Mouse (Mus musculus) macrophage (primary cell): Measurements from ENCODE around the gene 4930444G20Rik. TPM values are rescaled to one million over a fixed set of nuclear protein-coding genes. Genes with fewer than 3 reads are reported as not detected.
"Not testable (repeated sequence)": the region's sequence is repeated elsewhere in the genome, so short reads cannot be mapped to it uniquely, and the experiment has no call there.

Experiments
- H3K27ac ChIP-seq: fragments of 350-480 bp; formaldehyde crosslinking; 2 replicates; pipeline ENCODE4 v1.9.0; 2021
- H3K36me3 ChIP-seq: fragments of 350-480 bp; formaldehyde crosslinking; 2 replicates; pipeline ENCODE4 v1.9.0; 2021; ENCODE audit errors: inconsistent target
- H3K4me3 ChIP-seq: fragments of 350-480 bp; formaldehyde crosslinking; 2 replicates; pipeline ENCODE4 v1.9.0; 2021; ENCODE audit errors: inconsistent target
- H3K79me2 ChIP-seq: fragments of 350-480 bp; formaldehyde crosslinking; 2 replicates; pipeline ENCODE4 v1.9.0; 2021; ENCODE audit errors: inconsistent target
- WGBS: methylation state at CpG from one replicate; pipeline ENCODE4 v1.1.7; 2026; ENCODE audit warnings: inconsistent platforms; ENCODE audit not compliant: missing documents; 5-methylcytosine and 5-hydroxymethylcytosine counted together
- polyA plus RNA-seq: library from polyadenylated mRNA; stranded (reverse); fragments of 250-400 nt; gene quantifications from 3 replicates; pipeline ENCODE4 v1.2.4, GENCODE M21; 2018; ENCODE audit warnings: inconsistent platforms
- total RNA-seq, 78 experiments: library from RNA; depleted of rRNA; stranded (reverse); fragments of 250-400 nt; gene quantifications; 1 replicate in 9 of 78; 2 replicates in 24 of 78; 3 replicates in 43 of 78; 4 replicates in 2 of 78; pipeline ENCODE4 v1.2.4; 2018; ENCODE audit warnings: inconsistent platforms in 56 of 78

Gene 4930444G20Rik
- total RNA-seq (2018; cell fraction: chromatin; rRNA removed) = not detected
- not detected for total RNA-seq (2018; cell fraction: cytosol; rRNA removed)
- not detected for total RNA-seq (2018; cell fraction: nucleus; rRNA removed)
- not detected in 3 replicates for polyA plus RNA-seq

- WGBS = 95% methylated on average over 6 of the region's 7 CpGs
- not testable (repeated sequence) for H3K79me2 ChIP-seq, H3K36me3 ChIP-seq, H3K27ac ChIP-seq, H3K4me3 ChIP-seq
Measured at GRCm38 (mm10) chr10:22067979-22068378, at the start of gene 4930444G20Rik. Gene 4930444G20Rik (minus strand): TSS chr10:22068079.

GRCm38 (mm10) chr10:22074531-22074930 lies 6.7 kb upstream of the 4930444G20Rik start:
- no peaks in the 10 kb centered on the region for H3K79me2 ChIP-seq
- H3K27ac ChIP-seq = no peak overlapping the region
- 27% methylated on average over 2 of the region's 2 CpGs for WGBS
- H3K36me3 ChIP-seq = no peaks in the 10 kb centered on the region
- no peak overlapping the region for H3K4me3 ChIP-seq

GRCm38 (mm10) chr10:22072739-22073138 lies 4.9 kb upstream of the 4930444G20Rik start:
- Histone ChIP-seq H3K36me3 (no peaks in the 10 kb centered on the region), H3K4me3 (no peak overlapping the region), H3K79me2 (no peaks in the 10 kb centered on the region), H3K27ac (no peak overlapping the region)
- 96% methylated on average over 2 of the region's 2 CpGs for WGBS

DNA sequence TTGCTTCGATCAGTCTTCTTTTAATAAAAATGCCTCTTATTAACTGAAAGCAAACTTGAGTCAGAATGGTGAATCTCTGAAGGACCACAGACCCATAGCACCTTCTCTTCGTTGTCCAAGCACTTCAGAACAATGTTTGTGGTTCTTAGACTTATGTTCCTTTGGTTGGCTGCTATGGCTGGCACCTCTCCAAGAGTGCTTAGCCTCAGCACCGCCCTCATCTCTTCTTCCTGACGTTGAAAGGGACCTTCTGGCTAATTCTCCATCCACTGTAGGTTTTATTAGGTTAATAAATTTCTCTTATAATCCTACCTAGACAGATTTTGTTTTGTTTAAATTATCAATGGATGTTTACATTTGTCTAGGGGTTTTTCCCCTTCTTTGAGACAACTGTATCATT lies 2.7 kb upstream of the 4930444G20Rik start:
- 30% methylated on average over 4 of the region's 4 CpGs for WGBS
- H3K36me3 ChIP-seq = no peaks in the 10 kb centered on the region
- H3K4me3 ChIP-seq = no peak overlapping the region
- H3K27ac ChIP-seq = peak overlapping the region; percentile 73
- no peaks in the 10 kb centered on the region for H3K79me2 ChIP-seq

DNA sequence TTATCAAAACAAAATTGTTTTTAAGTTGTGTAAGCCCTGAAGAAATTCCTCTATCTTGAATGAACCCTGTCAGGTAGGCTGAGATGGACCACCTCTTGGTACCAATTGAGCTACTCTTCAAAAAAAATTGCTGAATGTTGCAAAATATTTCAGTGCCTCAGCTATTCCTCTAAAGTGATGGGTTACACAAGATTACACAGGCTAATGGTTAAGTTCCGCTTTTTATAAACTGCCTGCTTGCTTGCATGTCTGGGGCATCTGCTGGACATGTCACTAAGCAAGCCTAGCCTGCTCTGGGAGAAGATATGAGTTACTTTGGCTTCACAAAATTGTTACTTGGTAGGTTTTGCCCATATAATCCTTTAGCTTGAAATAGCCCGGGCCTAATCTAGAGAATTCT lies 2.3 kb upstream of the 4930444G20Rik start:
- Histone ChIP-seq H3K36me3 (no peaks in the 10 kb centered on the region), H3K4me3 (no peak overlapping the region), H3K79me2 (no peaks in the 10 kb centered on the region), H3K27ac (peak overlapping the region; percentile 73)
- 18% methylated on average over 2 of the region's 2 CpGs for WGBS

- 86% methylated on average over 2 of the region's 2 CpGs for WGBS
- peak overlapping the region; percentile 35; the same call in 1 of the 2 replicates for H3K27ac ChIP-seq
- no peaks in the 10 kb centered on the region for H3K79me2 ChIP-seq
- no peaks in the 10 kb centered on the region for H3K36me3 ChIP-seq
- H3K4me3 ChIP-seq = no peak overlapping the region
Measured at GRCm38 (mm10) chr10:22059415-22059814, 8.5 kb downstream of the 4930444G20Rik start.

- Histone ChIP-seq H3K79me2 (no peaks in the 10 kb centered on the region), H3K27ac (peak overlapping the region; percentile 35; the same call in 1 of the 2 replicates), H3K4me3 (peak overlapping the region; percentile 14; the same call in 1 of the 2 replicates), H3K36me3 (no peaks in the 10 kb centered on the region)
- 19% methylated on average over 12 of the region's 12 CpGs for WGBS
Measured at GRCm38 (mm10) chr10:22059026-22059325, 8.9 kb downstream of the 4930444G20Rik start.

GRCm38 (mm10) chr10:22058218-22059025 lies 9.5 kb downstream of the 4930444G20Rik start:
- Histone ChIP-seq H3K4me3 (peak overlapping the region; percentile 14; the same call in 1 of the 2 replicates), H3K36me3 (no peaks in the 10 kb centered on the region), H3K27ac (peak overlapping the region; percentile 35; the same call in 1 of the 2 replicates), H3K79me2 (no peaks in the 10 kb centered on the region)
- WGBS = 21% methylated on average over 38 of the region's 41 CpGs

GRCm38 (mm10) chr10:22055308-22055707 lies 12.6 kb downstream of the 4930444G20Rik start:
- H3K27ac ChIP-seq = no peak overlapping the region
- H3K4me3 ChIP-seq = no peak overlapping the region
- H3K79me2 ChIP-seq = no peaks in the 10 kb centered on the region
- no peaks in the 10 kb centered on the region for H3K36me3 ChIP-seq

DNA sequence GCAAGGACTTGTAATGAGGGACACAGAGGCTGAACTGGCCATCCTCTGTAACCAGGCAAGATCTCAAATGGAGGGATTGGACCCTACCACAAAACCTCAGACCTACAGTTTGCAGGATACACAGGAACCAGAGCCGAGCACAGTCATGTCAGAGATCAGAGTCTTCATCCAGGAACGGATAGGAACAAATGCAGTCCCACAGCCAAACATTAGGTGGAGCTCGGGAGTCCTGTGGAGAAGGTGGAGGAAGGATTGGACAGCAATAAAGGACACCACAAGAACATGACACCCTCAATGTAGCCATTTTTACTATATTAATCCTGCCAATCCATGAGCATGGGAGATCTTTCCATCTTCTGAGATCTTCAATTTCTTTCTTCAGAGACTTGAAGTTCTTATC lies 31.6 kb downstream of the 4930444G20Rik start:
- H3K36me3 ChIP-seq, H3K4me3 ChIP-seq, H3K79me2 ChIP-seq, H3K27ac ChIP-seq: not testable (repeated sequence)
- WGBS = 10% methylated on average over 3 of the region's 3 CpGs

DNA sequence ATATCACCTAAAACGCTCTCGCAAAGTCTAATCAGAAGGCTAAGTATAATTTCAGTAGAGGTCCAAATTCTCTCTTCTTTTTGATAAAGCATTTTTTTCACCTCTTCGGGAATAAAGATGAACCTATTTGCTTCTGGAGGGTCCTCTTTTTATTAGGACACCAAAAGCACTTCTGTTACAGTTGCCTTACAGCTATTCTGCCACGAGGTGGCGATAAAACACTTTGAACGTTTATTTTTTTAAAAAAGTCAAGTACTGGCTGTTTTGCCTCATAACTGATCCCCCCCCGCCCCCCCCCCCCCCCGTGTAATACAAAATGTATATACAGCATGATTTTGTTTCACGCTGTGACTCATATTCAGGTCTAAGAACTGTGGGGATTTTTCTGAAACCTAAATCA lies 33.6 kb downstream of the 4930444G20Rik start:
- H3K36me3 ChIP-seq = no peaks in the 10 kb centered on the region
- H3K27ac ChIP-seq = no peak overlapping the region
- whole genome bisulfite sequencing = 10% methylated on average over 7 of the region's 9 CpGs
- H3K4me3 ChIP-seq = no peak overlapping the region
- no peaks in the 10 kb centered on the region for H3K79me2 ChIP-seq

DNA sequence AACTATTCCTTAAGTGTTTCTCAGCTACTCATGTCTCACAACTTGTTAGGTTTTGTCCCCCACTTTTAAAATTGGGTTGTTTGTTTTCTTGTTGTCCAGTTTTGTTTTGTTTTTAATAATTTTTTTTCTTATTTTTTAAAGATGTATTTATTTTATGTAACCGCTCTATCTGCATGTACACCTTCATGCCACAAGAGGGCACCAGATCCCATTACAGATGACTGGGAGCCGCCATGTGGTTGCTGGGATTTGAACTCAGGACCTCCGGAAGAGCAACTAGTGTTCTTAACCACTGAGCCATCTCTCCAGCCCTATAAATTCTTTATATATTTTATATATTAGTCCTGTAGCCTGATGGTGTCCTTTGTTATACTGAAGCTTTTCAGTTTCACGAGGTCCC lies 49.3 kb downstream of the 4930444G20Rik start:
- Histone ChIP-seq H3K36me3 (no peaks in the 10 kb centered on the region), H3K27ac (no peak overlapping the region), H3K4me3 (no peak overlapping the region), H3K79me2 (no peaks in the 10 kb centered on the region)
- 94% methylated on average over 4 of the region's 4 CpGs for WGBS

DNA sequence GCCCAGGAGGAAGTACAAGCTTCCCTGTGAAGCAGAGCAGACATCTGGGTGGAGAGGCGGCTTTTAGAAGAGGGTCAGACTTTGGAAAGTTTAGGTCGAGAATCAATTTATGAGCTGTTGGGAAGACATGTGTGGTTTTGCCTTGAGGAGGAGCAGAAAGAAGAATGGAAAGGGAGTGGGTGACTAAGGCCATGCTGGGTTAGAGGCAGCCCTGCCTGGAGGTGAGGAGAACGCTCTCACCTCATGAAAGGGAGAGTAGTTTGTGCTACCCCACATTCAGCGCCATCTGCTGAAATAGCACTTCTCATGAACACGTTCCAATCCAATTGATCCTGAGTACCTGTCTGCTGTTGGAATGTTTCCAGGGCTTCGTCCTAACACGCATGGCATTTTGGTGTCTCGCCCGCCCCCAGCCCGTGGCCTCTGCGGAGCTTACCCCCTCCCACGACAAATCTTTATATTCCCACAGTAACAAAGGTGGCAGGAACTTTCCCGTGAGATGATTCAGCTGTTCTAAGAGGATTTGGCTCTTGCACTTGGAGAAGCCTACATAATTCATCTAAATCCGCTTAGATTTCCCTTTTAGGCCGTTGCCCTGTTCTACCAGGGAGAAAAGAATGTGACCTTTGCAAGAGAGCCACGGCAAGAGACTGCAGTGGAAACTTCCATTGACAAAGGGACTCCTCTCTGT lies 50.3 kb downstream of the 4930444G20Rik start:
- Histone ChIP-seq H3K79me2 (no peaks in the 10 kb centered on the region), H3K27ac (no peak overlapping the region), H3K36me3 (no peaks in the 10 kb centered on the region), H3K4me3 (no peak overlapping the region)
- 85% methylated on average over 16 of the region's 16 CpGs for WGBS
